Mouse (Mus musculus) activated CD4-positive, CD25-positive, alpha-beta regulatory T cell, adult 4 months (primary cell): Measurements from ENCODE around the gene Scn5a. TPM values are rescaled to one million over a fixed set of nuclear protein-coding genes. Genes with fewer than 3 reads are reported as not detected.

Experiments
- ATAC-seq: one replicate; pipeline ENCODE4 v1.8.0; 2017
- polyA plus RNA-seq, 2 experiments: library from polyadenylated mRNA; unstranded; fragments of 100-300 nt; shearing (Covaris generic); gene quantifications; one replicate each; pipeline ENCODE4 v1.2.1; 2017

The Scn5a gene
- polyA plus RNA-seq, 2 experiments from 2014 or later: 0.04 TPM; not detected in 1

DNA sequence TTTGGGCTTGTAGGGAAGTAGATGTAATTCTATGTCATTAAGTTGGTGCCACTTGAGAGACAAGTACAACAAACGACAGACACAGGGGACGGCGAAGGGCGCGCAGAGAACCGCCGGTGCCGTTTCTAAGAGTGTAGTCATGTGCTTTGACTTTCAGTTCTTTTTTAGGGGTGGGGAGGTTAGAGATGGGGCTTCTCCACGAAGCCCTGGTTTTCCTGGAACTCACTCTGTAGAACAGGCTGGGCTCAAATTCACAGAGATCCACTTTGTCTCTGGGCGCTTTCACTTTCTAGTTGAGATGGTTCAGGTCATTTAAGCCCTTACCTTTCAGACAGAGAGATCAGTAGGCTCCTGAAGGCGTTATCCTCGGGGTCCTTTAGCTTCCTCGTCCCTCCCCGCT is 122.8 kb downstream of the Scn5a start:
- peak; percentile 46 for ATAC-seq

DNA sequence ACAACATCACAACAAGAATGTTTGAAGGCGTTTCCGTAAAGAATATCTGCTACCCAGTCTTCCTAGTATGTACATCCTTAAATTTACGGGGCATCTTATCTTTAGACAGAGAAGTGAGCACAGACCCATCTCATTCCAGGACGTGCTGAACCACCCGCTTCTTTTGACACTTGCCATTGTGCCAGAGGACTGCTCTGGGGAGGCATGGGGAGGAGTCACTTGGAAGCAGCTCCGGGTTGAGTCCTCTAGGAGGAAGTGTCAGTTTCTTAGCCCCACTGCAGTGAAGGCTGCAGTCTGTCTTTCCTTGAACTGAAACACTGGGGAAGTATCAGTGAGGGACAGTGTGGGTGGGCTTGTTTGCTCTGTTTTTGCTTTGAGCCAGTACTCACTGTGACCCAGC is 133.1 kb downstream of the Scn5a start:
- ATAC-seq: no peak

DNA sequence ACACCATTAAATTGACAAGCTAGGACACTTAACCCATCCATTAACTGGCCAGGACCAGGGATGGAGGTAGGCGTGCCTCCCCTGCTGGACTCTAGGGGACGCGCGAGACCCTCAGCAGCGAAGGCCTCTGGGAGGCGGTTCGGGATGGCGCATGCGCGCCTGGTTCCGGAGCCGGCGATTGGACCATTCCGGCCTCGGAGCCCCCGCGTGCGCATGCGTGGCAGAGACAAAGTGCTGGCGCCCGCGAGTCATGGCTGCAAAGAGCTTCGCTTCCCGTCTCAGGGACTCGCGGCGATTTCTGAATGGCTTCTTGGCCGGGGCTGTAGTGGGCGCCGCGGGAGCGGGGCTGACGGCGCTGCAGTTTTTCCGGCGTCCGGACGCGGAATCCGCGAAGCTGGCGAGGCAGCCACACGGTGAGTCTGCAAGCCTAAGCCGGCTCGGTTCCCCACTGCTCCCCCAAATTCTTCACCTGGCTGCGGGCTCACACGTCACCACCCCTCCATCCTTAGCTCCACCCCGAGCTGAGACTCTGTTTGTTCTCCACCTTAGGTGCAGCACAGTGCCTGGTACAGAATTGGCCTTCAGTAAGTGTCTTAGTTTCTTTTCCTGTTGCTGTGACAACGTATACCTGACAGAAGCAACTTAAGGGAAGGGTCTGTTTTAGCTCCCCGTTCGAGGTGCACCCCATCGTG is 133.9 kb downstream of the Scn5a start, which contains the start of gene Exog:
Gene Exog, plus strand, starts transcription at position 206 of the 692 bp plus-strand sequence.
- peak; percentile 90 for ATAC-seq

DNA sequence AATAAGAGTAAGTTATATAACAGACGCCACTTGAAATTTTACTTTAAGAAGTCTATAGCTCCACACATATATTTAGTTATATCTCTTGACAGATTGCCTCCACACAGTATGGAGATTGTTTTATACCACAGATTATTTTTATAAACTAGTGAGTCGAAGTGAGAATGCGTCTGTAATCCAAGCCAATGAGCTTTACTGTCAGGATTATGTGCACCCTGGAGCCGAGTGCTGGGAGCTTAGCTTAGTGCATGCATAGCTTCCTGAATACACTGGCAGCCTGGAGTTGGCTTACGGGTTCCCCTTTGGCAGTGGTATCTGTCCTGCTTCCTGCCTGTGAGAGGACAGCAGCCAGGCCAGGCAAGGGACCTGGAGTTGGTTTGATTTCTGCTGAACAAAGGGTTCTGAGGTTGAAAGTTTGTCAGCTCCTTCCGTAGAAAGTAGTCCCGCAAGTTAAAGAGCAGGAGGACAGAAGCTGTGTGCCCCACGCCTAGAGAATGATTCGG is 140.3 kb downstream of the Scn5a start:
- ATAC-seq: no peak

- no peak for ATAC-seq
These were observed 140.8 kb downstream of the Scn5a start for GRCm38 (mm10) chr9:119438065-119438464.

GRCm38 (mm10) chr9:119435855-119436254 is 143.0 kb downstream of the Scn5a start:
- no peak for ATAC-seq

Other genes starting within 250 kb of the Scn5a start
- 10 to 100 TPM; 34.5 to 53.6 TPM for gene Acaa1a, start 239.3 kb downstream of the Scn5a start, polyA plus RNA-seq
- 10 to 100 TPM; 75.2 to 83.3 TPM for gene Myd88, start 237.6 kb downstream of the Scn5a start, polyA plus RNA-seq
- gene Xylb, start 221.6 kb downstream of the Scn5a start, polyA plus RNA-seq: under 1 TPM; 0.36 TPM
- gene Slc22a14, start 213.5 kb downstream of the Scn5a start, polyA plus RNA-seq: not detected
- not detected for gene Acvr2b, start 176.9 kb downstream of the Scn5a start, polyA plus RNA-seq
- 10 to 100 TPM in 1 of 2 experiments, 1 to 10 TPM in 1; 8.6 to 10.5 TPM for gene Exog, start 134.1 kb downstream of the Scn5a start, polyA plus RNA-seq
- not detected for gene Scn10a, start 140.3 kb upstream of the Scn5a start, polyA plus RNA-seq
- under 1 TPM; 0.57 to 0.78 TPM for gene Scn11a, start 246.4 kb upstream of the Scn5a start, polyA plus RNA-seq